Mouse (Mus musculus): ENCODE results near the gene Hist1h4k.
"Not testable (repeated sequence)": the region's sequence is repeated elsewhere in the genome, so short reads cannot be mapped to it uniquely, and the experiment has no call there.

The Hist1h4k gene

GRCm38 (mm10) chr13:21750159-21751017, at the start of gene Hist1h4k:
Hist1h4k (minus strand) TSS chr13:21750505.
- DNase-seq (ENCODE audit: low spot score in 2 of 2) = peak; percentile 91 to 95

GRCm38 (mm10) chr13:21797163-21797562, 46.9 kb upstream of the Hist1h4k start:
- DNase-seq (ENCODE audit: low spot score in 2 of 2) = not testable (repeated sequence)

DNA sequence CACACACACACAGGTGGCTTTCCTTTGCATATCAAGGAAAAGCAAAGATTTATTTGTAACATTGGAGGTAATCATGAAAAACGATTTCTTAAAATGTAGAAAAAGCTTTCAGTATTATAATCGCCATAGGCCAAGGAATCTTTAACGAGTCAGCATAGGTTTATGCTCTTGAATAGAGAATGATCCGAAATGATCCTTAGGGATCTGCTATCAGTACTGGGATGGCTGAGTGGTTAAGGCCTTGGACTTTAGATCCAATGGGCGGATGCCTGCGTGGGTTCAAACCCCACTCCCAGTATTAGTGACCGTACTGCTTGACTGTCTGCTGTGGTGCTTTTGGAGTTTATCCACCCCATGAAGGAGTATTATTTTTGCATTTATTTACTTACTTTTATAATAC, 45.3 kb upstream of the Hist1h4k start:
- DNase-seq (ENCODE audit: low spot score in 2 of 2) = no peak

GRCm38 (mm10) chr13:21790601-21791283, 40.4 kb upstream of the Hist1h4k start:
- DNase-seq (ENCODE audit: low spot score in 2 of 2) = no peak

- DNase-seq (ENCODE audit: low spot score in 2 of 2) = no peak
Measured at GRCm38 (mm10) chr13:21789925-21790324, 39.6 kb upstream of the Hist1h4k start.

DNA sequence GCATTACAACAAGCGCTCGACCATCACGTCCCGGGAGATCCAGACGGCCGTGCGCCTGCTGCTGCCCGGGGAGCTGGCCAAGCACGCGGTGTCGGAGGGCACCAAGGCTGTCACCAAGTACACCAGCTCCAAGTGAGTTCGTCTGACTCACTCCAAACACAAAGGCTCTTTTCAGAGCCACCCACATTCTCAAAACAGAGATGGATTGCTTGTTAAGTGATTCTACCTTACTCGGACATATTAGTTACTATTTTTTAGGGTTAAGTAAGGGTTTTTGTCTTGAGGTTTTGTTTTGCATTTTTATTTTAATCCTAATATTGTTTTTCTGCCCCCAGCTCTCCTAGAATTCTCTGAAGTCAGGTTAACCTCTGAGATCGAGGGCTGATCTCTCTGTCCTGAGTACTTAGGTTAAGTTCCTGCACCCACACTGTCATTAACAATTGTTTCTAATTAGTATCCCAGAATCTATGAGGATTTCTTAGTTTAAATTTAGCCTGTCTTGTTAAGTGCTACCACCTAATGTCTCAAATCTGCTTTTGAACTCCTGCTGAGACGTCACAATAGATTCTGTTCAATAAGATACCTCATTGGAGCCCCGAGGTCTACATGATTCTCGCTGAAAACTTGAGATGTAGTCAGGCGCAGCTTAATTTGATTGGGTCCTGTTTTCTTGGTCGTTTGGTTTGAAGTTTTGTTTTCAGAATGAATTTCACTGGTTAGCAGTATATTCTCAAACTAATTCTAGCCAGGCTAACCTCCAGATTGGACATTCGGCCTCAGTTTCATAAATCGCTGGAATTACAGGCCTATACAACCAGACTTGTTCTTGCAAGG, 37.7 kb upstream of the Hist1h4k start:
- no peak for DNase-seq (ENCODE audit: low spot score in 2 of 2)

DNA sequence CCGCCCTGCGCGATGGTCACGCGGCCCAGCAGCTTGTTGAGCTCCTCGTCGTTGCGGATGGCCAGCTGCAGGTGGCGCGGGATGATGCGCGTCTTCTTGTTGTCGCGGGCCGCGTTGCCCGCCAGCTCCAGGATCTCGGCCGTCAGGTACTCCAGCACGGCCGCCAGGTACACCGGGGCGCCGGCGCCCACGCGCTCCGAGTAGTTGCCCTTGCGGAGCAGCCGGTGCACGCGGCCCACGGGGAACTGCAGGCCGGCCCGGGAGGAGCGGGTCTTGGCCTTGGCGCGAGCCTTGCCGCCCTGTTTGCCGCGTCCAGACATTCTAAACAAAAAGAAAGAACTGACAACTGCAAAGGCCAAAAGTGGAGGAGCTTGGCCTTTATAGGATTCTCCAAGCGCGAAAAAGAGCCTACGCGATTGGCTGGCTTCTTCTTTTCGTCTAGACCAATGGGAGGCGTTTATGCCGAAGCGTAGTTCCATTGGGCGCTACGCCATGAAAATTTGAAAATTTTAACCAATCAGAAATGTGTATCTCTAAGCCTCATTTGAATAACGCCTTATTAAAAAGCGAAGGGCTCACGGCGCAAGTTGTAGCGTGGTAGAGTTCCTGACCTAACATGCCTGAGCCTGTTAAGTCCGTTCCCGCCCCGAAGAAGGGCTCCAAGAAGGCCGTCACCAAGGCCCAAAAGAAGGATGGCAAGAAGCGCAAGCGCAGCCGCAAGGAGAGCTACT, 36.8 kb upstream of the Hist1h4k start, which contains the start of the genes Hist1h2an and Hist1h2bp:
Gene Hist1h2an, minus strand, starts transcription at position 320 of the 731 bp plus-strand sequence.
Gene Hist1h2bp, plus strand, starts transcription at position 563 of the 731 bp plus-strand sequence.
- DNase-seq (ENCODE audit: low spot score in 2 of 2) = peak; percentile 85 to 97

- DNase-seq (ENCODE audit: low spot score in 2 of 2) = no peak
Measured at GRCm38 (mm10) chr13:21786189-21786898, 36.0 kb upstream of the Hist1h4k start.

DNA sequence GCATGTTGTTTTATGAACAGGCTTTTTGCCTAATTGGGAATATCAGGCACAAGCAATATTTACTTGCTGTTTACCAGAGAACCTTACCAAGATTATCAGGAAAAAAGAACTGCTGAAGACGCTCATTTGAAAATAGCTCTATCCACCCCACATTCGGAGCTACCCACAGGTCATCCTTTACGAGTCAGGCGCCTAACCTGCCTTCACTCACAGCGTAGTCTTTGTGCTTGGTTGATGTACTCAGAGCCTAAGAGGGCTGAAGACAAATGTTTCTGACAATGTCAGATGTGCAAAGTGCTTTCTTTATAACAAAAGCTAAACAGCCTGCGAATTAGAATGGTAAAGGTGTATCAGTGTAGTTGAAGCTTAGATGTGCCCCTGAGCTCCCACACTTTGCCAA, 34.0 kb upstream of the Hist1h4k start:
- DNase-seq (ENCODE audit: low spot score in 2 of 2) = no peak

- DNase-seq (ENCODE audit: low spot score in 2 of 2) = peak; percentile 24 to 43
Measured at GRCm38 (mm10) chr13:21783734-21784161, 33.4 kb upstream of the Hist1h4k start.

GRCm38 (mm10) chr13:21783255-21783617, 32.9 kb upstream of the Hist1h4k start, which contains the start of gene Hist1h3i:
Hist1h3i (minus strand) TSS chr13:21783370.
- peak; percentile 56 to 82 for DNase-seq (ENCODE audit: low spot score in 2 of 2)

DNA sequence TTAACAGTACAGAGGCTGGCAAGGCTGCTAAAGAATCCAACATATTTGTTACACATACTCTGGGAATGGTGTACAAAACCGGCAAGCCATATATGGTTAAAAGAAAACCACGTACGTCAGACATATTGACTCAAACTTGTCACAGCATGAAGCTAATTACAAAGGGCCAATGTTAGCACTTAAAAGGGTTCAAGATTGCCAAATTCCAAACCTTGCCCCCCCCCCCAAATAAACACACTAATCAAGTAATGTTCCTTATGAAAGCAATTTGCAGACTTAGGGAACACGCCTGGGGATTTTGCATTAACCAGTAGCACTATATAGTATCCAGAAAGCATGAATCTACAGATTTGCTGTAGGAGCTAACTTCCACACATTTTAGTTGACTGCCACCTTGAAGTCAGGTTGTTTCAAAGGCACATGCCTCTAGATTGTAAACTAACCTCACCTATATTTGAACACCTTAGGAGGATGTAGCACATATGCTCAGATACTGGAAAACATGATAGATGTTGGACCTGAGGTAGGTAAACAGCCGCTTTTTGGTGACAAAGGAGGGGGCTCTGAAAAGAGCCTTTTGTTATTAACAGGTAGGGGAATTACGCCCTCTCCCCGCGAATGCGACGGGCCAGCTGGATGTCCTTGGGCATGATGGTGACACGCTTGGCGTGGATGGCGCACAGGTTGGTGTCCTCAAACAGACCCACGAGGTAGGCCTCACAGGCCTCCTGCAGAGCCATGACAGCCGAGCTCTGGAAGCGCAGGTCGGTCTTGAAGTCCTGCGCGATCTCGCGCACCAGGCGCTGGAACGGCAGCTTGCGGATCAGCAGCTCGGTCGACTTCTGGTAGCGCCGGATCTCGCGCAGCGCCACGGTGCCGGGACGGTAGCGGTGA, 32.3 kb upstream of the Hist1h4k start:
- DNase-seq (ENCODE audit: low spot score in 2 of 2) = peak; percentile 24 to 34

DNA sequence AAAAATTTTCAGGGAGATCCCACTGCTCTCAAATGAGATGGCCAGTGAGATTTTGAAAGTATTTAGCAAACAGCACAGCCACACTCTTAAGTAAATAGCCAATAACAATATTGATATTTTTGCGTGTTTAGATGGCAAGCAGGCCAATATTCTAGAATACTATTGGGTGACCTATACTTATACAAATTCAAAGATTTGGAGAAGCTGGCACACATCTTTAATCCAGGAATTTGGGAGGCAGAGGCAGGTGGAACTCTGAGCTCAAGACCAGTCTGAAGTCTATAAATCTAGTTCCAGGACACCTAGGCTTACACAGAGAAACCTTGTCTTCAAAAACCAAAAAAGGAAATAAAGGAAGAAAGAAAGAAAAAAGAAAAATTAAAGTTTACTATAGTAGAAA, 31.3 kb upstream of the Hist1h4k start:
- DNase-seq (ENCODE audit: low spot score in 2 of 2) = no peak

DNA sequence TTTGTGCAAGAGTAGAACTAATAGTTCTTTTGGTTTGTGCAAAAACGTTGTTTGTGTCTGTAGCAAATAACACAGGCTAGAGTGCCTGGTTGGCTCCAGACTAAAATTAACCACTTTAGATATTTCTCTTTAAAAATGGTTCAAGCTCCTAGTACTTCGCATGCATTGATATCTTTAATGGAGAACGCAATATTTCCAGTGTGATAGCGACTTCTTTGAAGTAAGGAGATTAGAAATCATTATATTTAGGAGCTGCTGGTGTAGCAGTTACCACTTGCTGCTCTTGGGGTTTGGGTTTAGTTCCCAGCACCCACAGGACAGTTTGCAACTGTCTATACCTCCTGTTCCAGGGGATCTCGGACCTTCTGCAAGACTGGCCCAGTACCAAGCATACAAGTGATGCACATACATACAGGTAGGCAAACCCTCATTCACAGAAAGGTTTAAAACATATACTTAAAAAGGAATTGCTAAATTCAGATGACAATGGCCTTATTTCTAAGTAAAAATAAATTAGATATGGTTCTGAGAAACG, 30.8 kb upstream of the Hist1h4k start:
- DNase-seq (ENCODE audit: low spot score in 2 of 2) = no peak

- DNase-seq (ENCODE audit: low spot score in 2 of 2) = peak; percentile 72 to 75
Measured at GRCm38 (mm10) chr13:21779767-21780731, 29.7 kb upstream of the Hist1h4k start, which contains the start of gene Hist1h1b. Hist1h1b (minus strand) TSS chr13:21780625.

GRCm38 (mm10) chr13:21778814-21779766, 28.8 kb upstream of the Hist1h4k start:
- DNase-seq (ENCODE audit: low spot score in 2 of 2) = peak; percentile 48 to 82

GRCm38 (mm10) chr13:21755707-21756106, 5.4 kb upstream of the Hist1h4k start:
- no peak for DNase-seq (ENCODE audit: low spot score in 2 of 2)
